Mouse (Mus musculus) heart, embryonic 10.5 days (tissue): Measurements from ENCODE around the gene Sipa1l1. TPM values are rescaled to one million over a fixed set of nuclear protein-coding genes. Genes with fewer than 3 reads are reported as not detected.

Experiments used
- DNase-seq: peaks from one replicate; pipeline ENCODE4 v3.0.0-alpha.2; 2017; ENCODE audit warnings: low spot score
- H3K27ac ChIP-seq: fragments of 300-500 bp; sonication (generic); 2 replicates; pipeline ENCODE4 v1.5.1; 2016; ENCODE audit warnings: mild to moderate bottlenecking
- H3K27me3 ChIP-seq: fragments of 300-500 bp; sonication (generic); 2 replicates; pipeline ENCODE4 v1.6.1; 2016; ENCODE audit warnings: mild to moderate bottlenecking; ENCODE audit not compliant: poor library complexity, insufficient read depth, severe bottlenecking
- H3K36me3 ChIP-seq: fragments of 300-500 bp; sonication (generic); 2 replicates; pipeline ENCODE4 v1.6.1; 2016; ENCODE audit warnings: mild to moderate bottlenecking, moderate library complexity
- H3K4me1 ChIP-seq: fragments of 300-500 bp; sonication (generic); 2 replicates; pipeline ENCODE4 v1.6.1; 2016; ENCODE audit warnings: mild to moderate bottlenecking
- H3K4me3 ChIP-seq: fragments of 300-500 bp; sonication (generic); 2 replicates; pipeline ENCODE4 v1.5.1; 2016; ENCODE audit warnings: mild to moderate bottlenecking, moderate library complexity
- H3K9me3 ChIP-seq: fragments of 300-500 bp; sonication (generic); 2 replicates; pipeline ENCODE4 v1.6.1; 2016; ENCODE audit warnings: mild to moderate bottlenecking, moderate library complexity
- WGBS: fragments of 180-500 bp; shearing (Covaris S2); methylation state at CpG from one replicate; pipeline ENCODE4 v1.1.7; 2016; 5-methylcytosine and 5-hydroxymethylcytosine counted together
- polyA plus RNA-seq: library from polyadenylated mRNA; unstranded; fragments of >200 nt; fragmentation: Nextera tagmentation; extraction: Ambion mirVana; gene quantifications from 2 replicates; pipeline ENCODE4 v1.2.1, GENCODE M21; 2016

Sipa1l1 gene
- polyA plus RNA-seq, 1 experiment from 2014 or later: 35.2 TPM

DNA sequence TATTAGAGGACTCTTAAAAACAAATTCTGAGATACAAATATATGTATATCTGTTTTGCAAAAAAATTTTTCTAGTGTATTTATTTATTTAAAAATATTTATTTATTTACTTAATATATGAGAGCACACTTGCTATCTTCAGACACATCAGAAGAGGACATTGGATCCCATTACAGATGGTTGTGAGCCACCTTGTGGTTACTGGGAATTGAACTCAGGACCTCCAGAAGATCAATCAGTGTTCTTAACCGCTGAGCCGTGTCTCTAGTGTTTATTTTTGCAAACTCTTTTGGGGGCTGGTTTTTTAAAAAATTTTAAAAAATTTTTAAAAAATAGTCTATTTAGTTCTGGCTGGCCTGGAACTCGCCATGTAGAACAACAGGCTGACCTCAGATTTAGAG lies 104.4 kb downstream of the Sipa1l1 start:
- Histone ChIP-seq H3K27ac (no peak overlapping the region), H3K9me3 (no peaks in the 10 kb centered on the region), H3K4me3 (no peak overlapping the region), H3K36me3 (0 out of 2 replicates have a peak, but pooled peaks cover 2% of the 10 kb centered on the region), H3K27me3 (no peaks in the 10 kb centered on the region), H3K4me1 (peaks cover 14% of the 10 kb centered on the region; the same call in 1 of the 2 replicates)
- DNase-seq: no peak
- WGBS: 76% methylated on average over 3 of the region's 3 CpGs

DNA sequence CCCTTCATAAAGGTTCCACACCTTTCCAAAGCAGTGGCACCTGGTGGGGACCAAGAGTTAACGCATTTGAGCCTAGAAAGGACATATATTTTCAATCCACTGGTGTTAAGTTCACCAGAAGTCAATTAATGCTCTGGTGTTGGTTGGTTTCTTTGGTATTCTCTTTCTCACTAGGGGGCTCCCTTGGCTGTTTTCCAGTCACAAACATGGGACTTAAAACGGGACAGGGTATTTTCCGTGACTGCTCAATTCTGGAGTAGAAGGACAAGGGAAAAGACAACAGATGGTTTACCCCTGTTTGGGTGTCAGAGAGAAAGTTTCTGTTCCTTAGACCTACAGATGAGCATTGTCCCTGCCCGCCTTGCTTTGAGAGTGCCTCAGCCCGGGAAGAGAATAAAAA lies 105.5 kb downstream of the Sipa1l1 start:
- H3K4me3 ChIP-seq: no peak overlapping the region
- 66% methylated on average over 5 of the region's 5 CpGs for WGBS
- H3K27me3 ChIP-seq: no peaks in the 10 kb centered on the region
- H3K9me3 ChIP-seq: no peaks in the 10 kb centered on the region
- peaks cover 14% of the 10 kb centered on the region; the same call in 1 of the 2 replicates for H3K4me1 ChIP-seq
- H3K27ac ChIP-seq: no peak overlapping the region; the same call in 1 of the 2 replicates
- 0 out of 2 replicates have a peak, but pooled peaks cover 2% of the 10 kb centered on the region for H3K36me3 ChIP-seq
- DNase-seq: no peak

DNA sequence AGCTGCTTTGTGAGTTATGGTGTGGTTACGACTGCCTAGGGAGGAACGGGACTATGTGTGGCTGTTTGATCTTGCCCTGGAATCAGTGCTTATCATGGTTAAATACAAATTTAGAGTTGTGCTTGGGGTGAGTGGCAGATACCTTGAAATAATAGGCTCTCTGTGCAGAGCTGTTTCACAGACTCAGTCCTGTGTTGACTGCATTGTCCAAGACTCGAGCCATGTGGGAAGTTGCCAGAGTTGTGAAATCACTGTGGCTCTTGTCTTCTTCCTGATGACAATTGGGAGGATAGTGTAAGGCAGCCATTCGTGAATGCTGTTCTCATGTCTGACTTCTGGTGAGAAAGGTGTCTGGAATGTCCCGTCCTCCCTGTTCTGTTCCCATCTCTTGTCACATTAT lies 106.6 kb downstream of the Sipa1l1 start:
- WGBS: 53% methylated on average over 5 of the region's 5 CpGs
- no peak overlapping the region for H3K4me3 ChIP-seq
- no peak for DNase-seq
- 0 out of 2 replicates have a peak, but pooled peaks cover 2% of the 10 kb centered on the region for H3K36me3 ChIP-seq
- no peaks in the 10 kb centered on the region for H3K27me3 ChIP-seq
- H3K4me1 ChIP-seq: peaks cover 14% of the 10 kb centered on the region; the same call in 1 of the 2 replicates
- no peak overlapping the region for H3K27ac ChIP-seq
- H3K9me3 ChIP-seq: no peaks in the 10 kb centered on the region

DNA sequence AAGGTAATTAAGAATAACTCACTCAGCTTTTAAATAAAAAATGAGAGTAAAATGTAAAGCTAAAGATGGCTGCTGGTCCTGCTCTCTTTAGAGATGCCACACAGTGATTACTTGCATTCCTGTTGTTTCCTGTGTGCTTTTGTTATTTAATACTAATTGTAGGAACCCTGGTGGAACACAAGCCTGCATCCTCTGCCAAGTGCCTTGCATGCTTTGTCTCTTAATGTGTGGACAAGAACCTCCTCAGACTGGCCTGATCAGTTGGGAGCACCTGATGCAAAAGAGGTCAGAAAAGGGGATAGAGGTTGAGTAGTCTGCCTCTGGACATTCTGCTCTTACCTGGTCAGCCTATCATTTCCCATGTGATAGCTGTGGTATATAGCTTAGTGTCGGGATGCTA lies 107.5 kb downstream of the Sipa1l1 start:
- 100% methylated on average over 1 of the region's 1 CpGs for WGBS
- Histone ChIP-seq H3K27ac (no peak overlapping the region), H3K4me3 (no peak overlapping the region), H3K36me3 (0 out of 2 replicates have a peak, but pooled peaks cover 2% of the 10 kb centered on the region), H3K9me3 (no peaks in the 10 kb centered on the region), H3K4me1 (peaks cover 14% of the 10 kb centered on the region; the same call in 1 of the 2 replicates), H3K27me3 (no peaks in the 10 kb centered on the region)
- DNase-seq: no peak

DNA sequence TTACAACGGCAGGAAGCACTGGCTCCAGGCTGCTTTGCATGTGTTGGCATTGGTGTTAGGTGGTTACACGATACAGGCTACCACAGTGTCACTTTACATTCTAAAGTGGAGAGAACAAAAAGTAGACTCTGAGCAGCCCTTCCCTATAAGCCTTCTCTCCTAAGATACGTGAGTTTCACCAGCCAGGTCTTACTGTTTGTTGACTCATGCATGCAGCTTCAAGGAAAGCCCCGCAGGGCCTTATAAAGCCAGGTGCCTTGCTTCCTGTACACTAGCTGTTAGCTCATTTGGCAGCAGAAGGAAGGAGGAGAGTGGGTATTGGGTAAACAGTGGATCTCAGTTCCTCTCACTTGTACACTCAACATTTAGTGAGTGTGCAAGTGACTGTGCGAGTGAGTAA lies 115.5 kb downstream of the Sipa1l1 start:
- DNase-seq: no peak
- 84% methylated on average over 5 of the region's 5 CpGs for WGBS
- Histone ChIP-seq H3K27me3 (no peaks in the 10 kb centered on the region), H3K27ac (no peak overlapping the region), H3K36me3 (no peaks in the 10 kb centered on the region), H3K4me3 (no peak overlapping the region), H3K9me3 (no peaks in the 10 kb centered on the region), H3K4me1 (peaks cover 28% of the 10 kb centered on the region)

DNA sequence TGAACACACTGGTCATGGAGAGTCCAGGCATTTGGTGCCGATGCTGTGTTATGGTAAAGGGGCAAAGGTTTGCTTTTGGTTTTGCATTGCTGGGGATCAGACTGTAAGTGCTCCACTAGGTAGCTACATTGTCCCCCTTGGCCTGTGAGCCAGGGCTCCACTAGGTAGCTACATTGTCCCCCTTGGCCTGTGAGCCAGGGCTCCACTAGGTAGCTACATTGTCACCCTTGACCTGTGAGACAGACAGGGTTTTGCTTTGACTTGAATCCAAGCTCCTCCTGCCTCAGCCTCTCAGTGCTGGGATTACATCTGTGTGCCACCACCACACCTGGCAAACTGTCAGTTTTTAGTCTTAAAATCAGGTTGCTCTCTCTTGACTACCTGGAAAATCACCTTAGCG lies 115.9 kb downstream of the Sipa1l1 start:
- Histone ChIP-seq H3K36me3 (no peaks in the 10 kb centered on the region), H3K4me3 (no peak overlapping the region), H3K9me3 (no peaks in the 10 kb centered on the region), H3K27me3 (no peaks in the 10 kb centered on the region), H3K27ac (no peak overlapping the region), H3K4me1 (peaks cover 28% of the 10 kb centered on the region)
- DNase-seq: no peak
- 88% methylated on average over 2 of the region's 2 CpGs for WGBS

DNA sequence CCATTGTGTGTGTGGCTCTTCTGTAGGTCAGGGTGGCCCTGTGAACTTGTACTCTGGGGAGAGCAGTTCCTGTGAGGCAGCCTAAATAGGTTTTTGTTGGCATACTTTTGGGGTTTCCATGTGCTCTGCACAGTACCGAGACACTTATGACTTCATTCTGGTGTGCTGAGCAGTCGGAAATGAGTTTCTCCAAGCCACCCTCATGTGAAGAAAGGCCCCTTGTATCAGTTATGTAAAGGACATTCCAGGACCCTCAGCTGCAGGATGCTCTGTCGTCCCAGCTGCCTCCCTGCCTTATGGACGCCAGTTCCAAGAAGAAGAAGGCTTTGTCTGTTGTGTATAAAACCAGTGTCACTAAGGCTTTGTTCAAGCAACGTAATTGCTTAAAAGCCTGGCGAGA lies 116.9 kb downstream of the Sipa1l1 start:
- Histone ChIP-seq H3K36me3 (no peaks in the 10 kb centered on the region), H3K4me3 (no peak overlapping the region), H3K9me3 (no peaks in the 10 kb centered on the region), H3K27me3 (no peaks in the 10 kb centered on the region), H3K27ac (peak overlapping the region; percentile 56; the same call in 1 of the 2 replicates), H3K4me1 (peaks cover 28% of the 10 kb centered on the region)
- 30% methylated on average over 6 of the region's 6 CpGs for WGBS
- no peak for DNase-seq

DNA sequence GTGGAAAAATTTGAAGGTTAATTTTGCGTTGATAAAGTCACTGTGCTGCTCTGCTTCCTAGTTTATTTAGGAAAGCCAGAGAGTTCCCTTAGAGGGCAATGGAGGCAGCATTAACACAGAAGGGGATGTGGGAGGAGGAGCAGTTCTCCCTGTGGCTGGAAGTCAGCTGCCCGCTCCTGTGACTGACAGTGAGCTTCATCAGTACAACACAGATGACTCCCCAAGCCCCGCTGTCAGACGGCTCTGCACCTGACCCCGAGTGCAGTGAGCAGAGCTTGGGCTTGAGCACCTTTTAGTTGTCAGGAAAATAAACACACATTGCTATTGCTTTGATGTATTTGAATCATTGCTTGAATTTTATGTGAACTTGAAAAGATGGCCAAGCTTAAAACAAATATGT lies 117.7 kb downstream of the Sipa1l1 start:
- Histone ChIP-seq H3K36me3 (no peaks in the 10 kb centered on the region), H3K27me3 (no peaks in the 10 kb centered on the region), H3K27ac (no peak overlapping the region), H3K4me3 (no peak overlapping the region), H3K9me3 (no peaks in the 10 kb centered on the region), H3K4me1 (peaks cover 28% of the 10 kb centered on the region)
- DNase-seq: no peak
- WGBS: 38% methylated on average over 5 of the region's 5 CpGs

DNA sequence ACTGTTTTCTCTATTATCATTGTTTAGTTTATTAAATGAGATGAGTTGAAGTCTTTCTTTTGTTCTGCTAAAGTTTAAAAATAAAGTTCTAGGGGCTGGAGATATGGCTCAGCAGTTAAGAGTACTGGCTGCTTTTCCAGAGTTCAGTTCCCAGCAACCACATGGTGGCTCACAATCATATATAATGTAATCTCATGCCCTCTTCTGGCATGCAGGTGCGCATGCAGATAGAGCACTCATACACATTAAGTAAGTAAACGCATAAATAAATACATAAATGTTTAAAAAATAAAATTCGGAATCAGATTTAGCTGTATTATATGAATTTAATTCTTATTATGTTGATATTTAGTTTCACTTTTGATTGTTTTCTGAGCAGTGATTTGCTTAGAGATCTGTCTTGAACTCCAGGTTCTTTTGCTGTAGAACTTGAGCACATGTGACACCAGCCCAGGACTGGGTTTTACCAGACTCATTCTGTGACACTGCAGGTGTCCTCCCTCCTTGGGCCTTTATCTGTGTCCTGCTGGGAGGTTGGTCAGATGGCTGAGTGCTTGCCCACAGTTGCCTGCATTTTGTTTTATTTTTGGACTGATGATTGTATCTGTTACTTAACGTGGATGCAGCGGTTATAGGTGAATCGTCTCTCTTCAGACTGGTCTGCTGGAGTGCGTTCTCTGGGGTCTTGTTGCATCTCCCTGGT lies 124.6 kb downstream of the Sipa1l1 start:
- no peaks in the 10 kb centered on the region for H3K27me3 ChIP-seq
- peaks cover 3% of the 10 kb centered on the region; the same call in 1 of the 2 replicates for H3K36me3 ChIP-seq
- H3K27ac ChIP-seq: no peak overlapping the region
- DNase-seq: no peak
- WGBS: 81% methylated on average over 7 of the region's 7 CpGs
- H3K4me3 ChIP-seq: no peak overlapping the region
- H3K4me1 ChIP-seq: peaks cover 15% of the 10 kb centered on the region
- H3K9me3 ChIP-seq: no peaks in the 10 kb centered on the region

DNA sequence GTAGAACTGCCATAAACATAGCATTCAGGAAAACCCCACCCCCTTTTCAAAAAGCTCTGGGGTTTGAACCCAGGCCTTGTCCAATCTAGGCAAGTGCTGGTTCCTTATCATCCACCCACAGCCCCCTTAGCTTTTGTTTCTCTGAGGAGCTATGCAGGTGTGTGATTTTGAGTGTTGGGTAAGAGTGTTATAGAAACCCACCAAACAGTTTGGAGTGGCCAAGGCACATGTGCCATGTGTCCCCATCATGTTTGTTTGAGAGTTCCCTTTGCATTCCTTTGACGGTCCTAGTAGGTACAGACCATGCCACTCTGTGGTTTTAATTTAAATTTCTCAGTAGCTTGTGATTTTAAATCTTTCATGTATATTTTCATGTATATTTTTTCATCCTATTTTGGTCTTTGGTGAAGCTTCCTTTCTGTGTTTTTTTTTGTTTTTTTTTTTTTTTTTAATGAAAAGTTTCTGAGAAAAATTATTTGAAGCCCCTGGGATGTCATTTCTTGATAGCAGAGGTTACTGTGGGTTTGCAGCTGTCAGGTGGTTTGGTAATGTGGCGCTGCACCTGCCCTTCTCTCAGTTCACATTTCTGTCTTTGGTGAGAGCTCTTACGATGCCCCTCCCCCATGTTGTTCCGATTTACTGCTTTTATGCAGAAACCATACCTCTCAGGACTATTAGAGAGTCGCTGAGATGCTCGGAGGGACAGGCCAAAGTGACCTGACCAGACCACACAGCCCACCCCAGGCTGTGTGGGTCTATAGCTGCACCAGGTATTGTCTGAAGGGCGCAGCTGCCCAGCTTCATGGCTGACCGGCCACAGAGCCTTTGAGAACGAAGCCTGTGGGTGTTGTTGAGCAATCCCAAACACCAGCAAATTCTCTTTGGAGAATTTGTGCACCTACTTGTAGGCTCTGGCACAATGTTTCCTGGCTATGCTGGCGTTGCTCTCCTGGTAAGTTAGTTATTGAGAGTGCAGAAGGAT lies 126.1 kb downstream of the Sipa1l1 start:
- peaks cover 3% of the 10 kb centered on the region; the same call in 1 of the 2 replicates for H3K36me3 ChIP-seq
- WGBS: 86% methylated on average over 10 of the region's 10 CpGs
- no peak overlapping the region for H3K4me3 ChIP-seq
- H3K27ac ChIP-seq: no peak overlapping the region
- H3K9me3 ChIP-seq: no peaks in the 10 kb centered on the region
- no peaks in the 10 kb centered on the region for H3K27me3 ChIP-seq
- no peak for DNase-seq
- H3K4me1 ChIP-seq: peaks cover 8% of the 10 kb centered on the region

DNA sequence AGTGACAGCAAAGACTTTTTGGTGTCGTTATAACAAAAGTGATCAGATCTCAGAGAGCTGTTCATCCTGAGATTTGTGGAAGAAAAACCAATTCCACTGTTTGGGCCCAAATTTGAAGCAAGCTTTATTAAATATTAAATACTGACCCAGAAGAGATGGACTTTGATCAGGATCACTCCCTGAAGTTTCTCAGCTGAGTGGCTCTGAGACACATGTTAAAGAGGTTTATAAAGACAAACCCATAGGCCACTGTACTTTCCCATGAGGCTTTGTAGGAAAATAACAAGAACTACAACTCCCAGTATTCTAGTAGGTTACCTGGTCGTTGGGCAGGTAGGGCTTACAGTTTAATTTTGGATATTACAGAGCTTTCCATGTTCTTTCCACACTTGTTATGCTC lies 127.2 kb downstream of the Sipa1l1 start:
- no peaks in the 10 kb centered on the region for H3K27me3 ChIP-seq
- WGBS: 71% methylated on average over 2 of the region's 2 CpGs
- peaks cover 8% of the 10 kb centered on the region for H3K4me1 ChIP-seq
- no peak overlapping the region for H3K27ac ChIP-seq
- no peaks in the 10 kb centered on the region for H3K9me3 ChIP-seq
- no peak overlapping the region for H3K4me3 ChIP-seq
- peaks cover 3% of the 10 kb centered on the region; the same call in 1 of the 2 replicates for H3K36me3 ChIP-seq
- no peak for DNase-seq

DNA sequence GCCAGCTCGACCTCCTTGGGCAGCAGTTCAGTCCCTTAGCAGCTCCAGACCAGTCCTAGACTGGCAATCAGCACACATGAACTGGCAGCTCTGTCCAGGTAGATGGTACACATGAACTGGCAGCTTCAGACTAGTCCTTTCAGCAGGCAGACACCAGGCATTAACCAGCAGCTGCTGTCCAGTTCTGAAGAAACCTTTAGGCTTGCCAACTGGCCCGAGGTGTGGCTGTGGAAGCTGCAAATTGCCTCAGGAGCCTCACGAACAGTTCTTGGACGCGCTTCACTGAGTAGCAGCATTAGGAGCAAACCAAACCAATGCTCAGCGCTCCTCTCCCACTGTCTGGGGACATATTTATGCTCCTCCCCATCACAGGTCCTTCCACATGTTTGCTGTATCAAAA lies 128.1 kb downstream of the Sipa1l1 start:
- no peak for DNase-seq
- WGBS: 83% methylated on average over 6 of the region's 6 CpGs
- H3K9me3 ChIP-seq: no peaks in the 10 kb centered on the region

More for the DNA sequence above, 128.1 kb downstream of the Sipa1l1 start:
- no peaks in the 10 kb centered on the region for H3K27me3 ChIP-seq
- no peak overlapping the region for H3K4me3 ChIP-seq
- no peak overlapping the region for H3K27ac ChIP-seq
- peaks cover 8% of the 10 kb centered on the region for H3K4me1 ChIP-seq
- peaks cover 3% of the 10 kb centered on the region; the same call in 1 of the 2 replicates for H3K36me3 ChIP-seq
